Mouse (Mus musculus) kidney, adult 11 months (tissue): ENCODE measurements around the gene Apoa2.
A peak's percentile ranks its signal among the peaks of the same experiment; 100 is the strongest.

Source experiments
- DNase-seq: peaks from one replicate; pipeline ENCODE4 v3.0.0; 2022

Apoa2 gene

GRCm38 (mm10) chr1:171205704-171206493, 19.0 kb upstream of the Apoa2 start:
- DNase-seq, result no peak

- no peak for DNase-seq
These were observed 15.4 kb upstream of the Apoa2 start for GRCm38 (mm10) chr1:171209409-171209808.

- DNase-seq, result no peak
These were observed 12.0 kb upstream of the Apoa2 start for GRCm38 (mm10) chr1:171212854-171213253.

GRCm38 (mm10) chr1:171213801-171214496, 10.9 kb upstream of the Apoa2 start, which contains the start of gene Nr1i3:
Nr1i3 (plus strand) TSS chr1:171213970.
- no peak for DNase-seq

- no peak for DNase-seq
These were observed 8.5 kb upstream of the Apoa2 start for GRCm38 (mm10) chr1:171216241-171216955.

- peak; percentile 75 for DNase-seq
These were observed 4.0 kb upstream of the Apoa2 start for GRCm38 (mm10) chr1:171220871-171221270.

- no peak for DNase-seq
These were observed 3.3 kb upstream of the Apoa2 start for GRCm38 (mm10) chr1:171221281-171222193.

GRCm38 (mm10) chr1:171222238-171223155, 2.4 kb upstream of the Apoa2 start, which contains the start of gene Tomm40l:
Tomm40l (minus strand) TSS chr1:171222514.
- DNase-seq, result peak; percentile 100

GRCm38 (mm10) chr1:171223168-171223567, 1.7 kb upstream of the Apoa2 start:
- no peak for DNase-seq

GRCm38 (mm10) chr1:171223796-171224195, 1.1 kb upstream of the Apoa2 start:
- DNase-seq, result peak; percentile 61

GRCm38 (mm10) chr1:171226780-171227179, 1.9 kb downstream of the Apoa2 start:
- DNase-seq, result no peak

GRCm38 (mm10) chr1:171227879-171228278, 3.0 kb downstream of the Apoa2 start:
- no peak for DNase-seq

- no peak for DNase-seq
These were observed 4.9 kb downstream of the Apoa2 start for GRCm38 (mm10) chr1:171229750-171230149.

GRCm38 (mm10) chr1:171230215-171230614, 5.4 kb downstream of the Apoa2 start:
- DNase-seq, result no peak

- DNase-seq, result no peak
These were observed 7.0 kb downstream of the Apoa2 start for GRCm38 (mm10) chr1:171231844-171232243.

- no peak for DNase-seq
These were observed 7.5 kb downstream of the Apoa2 start for GRCm38 (mm10) chr1:171232348-171232747.

GRCm38 (mm10) chr1:171232800-171233730, 8.2 kb downstream of the Apoa2 start:
- DNase-seq, result no peak

- DNase-seq, result no peak
These were observed 9.3 kb downstream of the Apoa2 start, which contains the start of gene Fcer1g for GRCm38 (mm10) chr1:171234126-171234525. Fcer1g (minus strand) TSS chr1:171234365.

GRCm38 (mm10) chr1:171234538-171234937, 9.7 kb downstream of the Apoa2 start:
- DNase-seq, result no peak

- no peak for DNase-seq
These were observed 10.9 kb downstream of the Apoa2 start for GRCm38 (mm10) chr1:171235791-171236190.
